Mouse (Mus musculus): ENCODE measurements around the gene Rad50. TPM values are rescaled to one million over a fixed set of nuclear protein-coding genes. Genes with fewer than 3 reads are reported as not detected.

Gene Rad50
- polyA plus RNA-seq, 1 experiment from 2014 or later: 19.7 TPM

DNA sequence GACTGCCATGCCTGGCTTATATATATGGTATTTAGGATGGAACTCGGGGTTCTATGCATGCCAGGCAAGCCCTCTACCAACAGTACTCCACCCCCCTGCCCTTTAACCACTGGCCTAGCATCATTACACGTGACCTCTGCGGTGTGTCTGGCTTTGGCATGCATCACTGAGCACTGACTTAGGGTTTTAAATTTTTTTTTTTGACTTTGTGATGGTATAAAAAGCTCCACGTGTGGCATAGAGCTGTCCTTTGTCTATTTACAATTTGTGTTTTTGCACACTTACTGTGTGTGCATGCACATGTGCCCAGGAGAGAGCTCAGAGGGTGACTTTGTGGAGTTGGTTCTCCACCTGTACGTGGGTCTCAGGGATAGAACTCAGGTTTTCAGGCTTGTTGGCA lies 63.1 kb downstream of the Rad50 start:
- H3K36me3 ChIP-seq (ENCODE audit: control insufficient read depth, insufficient read depth, low read length): 0 out of 2 replicates have a peak, but pooled peaks cover 4% of the 10 kb centered on the region
- peaks cover 2 to 4% of the 10 kb centered on the region in 2 experiments; a peak in 3 of 4 replicates for H3K4me1 ChIP-seq (ENCODE audit: control insufficient read depth in 2 of 2, insufficient read depth in 2 of 2, low read length in 2 of 2)
- H3K4me2 ChIP-seq (ENCODE audit: low read length): no peak overlapping the region
- 83% methylated on average over 5 of the region's 5 CpGs for WGBS
- H3K9ac ChIP-seq (ENCODE audit: low read length): no peak overlapping the region
- H3K9me3 ChIP-seq (ENCODE audit: control insufficient read depth, low read length): 0 out of 2 replicates have a peak, but pooled peaks cover 5% of the 10 kb centered on the region
- no peak for ATAC-seq (ENCODE audit: insufficient number of reproducible peaks, insufficient read depth, low FRiP score, low read depth)
- no peak overlapping the region for H3K27ac ChIP-seq (replicated peaks in 1 of 2; ENCODE audit: control insufficient read depth in 1 of 2, insufficient read depth in 1 of 2, low read depth in 2 of 2, low read length in 2 of 2)
- H3K4me3 ChIP-seq (ENCODE audit: control insufficient read depth in 1 of 2, insufficient read depth in 1 of 2, low read depth in 1 of 2, low read length in 2 of 2): no peak overlapping the region
- no peaks in the 10 kb centered on the region for H3K27me3 ChIP-seq (ENCODE audit: control insufficient read depth, insufficient read depth, low read length)

DNA sequence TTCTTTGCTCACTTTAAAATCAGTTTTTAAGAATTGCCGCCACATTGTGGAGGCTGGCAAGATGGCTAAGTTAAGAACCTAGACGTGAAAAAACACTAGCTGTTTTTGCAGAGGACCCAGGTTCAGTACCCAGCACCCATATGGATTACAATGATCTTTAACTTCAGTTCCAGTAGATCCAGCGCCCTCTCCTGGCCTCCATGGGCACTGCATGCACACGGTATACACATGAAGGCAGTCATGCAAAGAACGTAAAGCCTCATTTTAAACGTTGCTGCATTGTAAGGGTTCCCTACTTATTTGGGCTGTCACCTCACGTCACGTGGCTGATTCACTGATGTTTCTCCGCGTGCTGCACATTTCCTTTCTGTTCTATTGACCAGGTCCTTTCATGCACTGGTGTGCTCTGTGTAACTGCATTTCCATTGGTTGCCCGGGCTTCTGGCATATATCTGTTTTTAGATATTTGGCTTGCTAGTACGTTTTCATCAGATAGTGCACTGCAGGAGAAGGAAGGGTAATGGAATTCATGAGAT lies 64.3 kb downstream of the Rad50 start:
- Histone ChIP-seq H3K4me2 (ENCODE audit: low read length) (no peak overlapping the region), H3K9me3 (ENCODE audit: control insufficient read depth, low read length) (0 out of 2 replicates have a peak, but pooled peaks cover 5% of the 10 kb centered on the region), H3K4me3 (ENCODE audit: control insufficient read depth in 1 of 2, insufficient read depth in 1 of 2, low read depth in 1 of 2, low read length in 2 of 2) (no peak overlapping the region), H3K27ac (replicated peaks in 1 of 2; ENCODE audit: control insufficient read depth in 1 of 2, insufficient read depth in 1 of 2, low read depth in 2 of 2, low read length in 2 of 2) (no peak overlapping the region), H3K4me1 (ENCODE audit: control insufficient read depth in 2 of 2, insufficient read depth in 2 of 2, low read length in 2 of 2) (peaks cover 2 to 4% of the 10 kb centered on the region in 2 experiments; a peak in 3 of 4 replicates), H3K9ac (ENCODE audit: low read length) (no peak overlapping the region), H3K36me3 (ENCODE audit: control insufficient read depth, insufficient read depth, low read length) (0 out of 2 replicates have a peak, but pooled peaks cover 4% of the 10 kb centered on the region), H3K27me3 (ENCODE audit: control insufficient read depth, insufficient read depth, low read length) (0 out of 2 replicates have a peak, but pooled peaks cover 1% of the 10 kb centered on the region)
- WGBS: 61% methylated on average over 12 of the region's 12 CpGs
- no peak for ATAC-seq (ENCODE audit: insufficient number of reproducible peaks, insufficient read depth, low FRiP score, low read depth)

DNA sequence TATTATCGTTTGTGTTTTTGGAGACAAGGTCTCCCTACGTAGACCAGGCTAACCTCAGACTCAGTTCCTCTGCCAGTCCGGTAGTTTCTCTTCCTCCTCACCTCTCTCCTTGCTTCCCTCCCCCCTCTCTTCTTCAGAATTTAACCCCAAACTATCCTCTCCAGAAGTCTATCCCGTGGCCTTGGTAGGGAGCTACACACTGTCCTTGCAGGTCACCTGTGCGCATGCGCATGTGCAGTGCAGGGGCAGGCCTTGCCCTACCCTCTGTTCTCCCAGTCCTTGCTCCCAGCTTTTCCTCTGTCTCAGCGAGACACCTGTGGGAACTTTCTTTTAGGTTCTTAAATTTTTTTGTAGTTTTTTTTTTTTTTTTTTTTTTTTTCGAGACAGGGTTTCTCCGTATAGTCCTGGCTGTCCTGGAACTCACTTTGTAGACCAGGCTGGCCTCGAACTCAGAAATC lies 69.3 kb downstream of the Rad50 start:
- Histone ChIP-seq H3K4me1 (ENCODE audit: control insufficient read depth in 2 of 2, insufficient read depth in 2 of 2, low read length in 2 of 2) (peaks cover 4% of the 10 kb centered on the region in 2 experiments; a peak in 2 of 4 replicates), H3K9ac (ENCODE audit: low read length) (no peak overlapping the region), H3K27me3 (ENCODE audit: control insufficient read depth, insufficient read depth, low read length) (peaks cover 28% of the 10 kb centered on the region; the same call in 1 of the 2 replicates), H3K4me2 (ENCODE audit: low read length) (no peak overlapping the region), H3K27ac (replicated peaks in 1 of 2; ENCODE audit: control insufficient read depth in 1 of 2, insufficient read depth in 1 of 2, low read depth in 2 of 2, low read length in 2 of 2) (no peak overlapping the region), H3K9me3 (ENCODE audit: control insufficient read depth, low read length) (0 out of 2 replicates have a peak, but pooled peaks cover 5% of the 10 kb centered on the region), H3K4me3 (ENCODE audit: control insufficient read depth in 1 of 2, insufficient read depth in 1 of 2, low read depth in 1 of 2, low read length in 2 of 2) (no peak overlapping the region), H3K36me3 (ENCODE audit: control insufficient read depth, insufficient read depth, low read length) (no peaks in the 10 kb centered on the region)
- ATAC-seq (ENCODE audit: insufficient number of reproducible peaks, insufficient read depth, low FRiP score, low read depth): no peak
- WGBS: 80% methylated on average over 10 of the region's 10 CpGs

DNA sequence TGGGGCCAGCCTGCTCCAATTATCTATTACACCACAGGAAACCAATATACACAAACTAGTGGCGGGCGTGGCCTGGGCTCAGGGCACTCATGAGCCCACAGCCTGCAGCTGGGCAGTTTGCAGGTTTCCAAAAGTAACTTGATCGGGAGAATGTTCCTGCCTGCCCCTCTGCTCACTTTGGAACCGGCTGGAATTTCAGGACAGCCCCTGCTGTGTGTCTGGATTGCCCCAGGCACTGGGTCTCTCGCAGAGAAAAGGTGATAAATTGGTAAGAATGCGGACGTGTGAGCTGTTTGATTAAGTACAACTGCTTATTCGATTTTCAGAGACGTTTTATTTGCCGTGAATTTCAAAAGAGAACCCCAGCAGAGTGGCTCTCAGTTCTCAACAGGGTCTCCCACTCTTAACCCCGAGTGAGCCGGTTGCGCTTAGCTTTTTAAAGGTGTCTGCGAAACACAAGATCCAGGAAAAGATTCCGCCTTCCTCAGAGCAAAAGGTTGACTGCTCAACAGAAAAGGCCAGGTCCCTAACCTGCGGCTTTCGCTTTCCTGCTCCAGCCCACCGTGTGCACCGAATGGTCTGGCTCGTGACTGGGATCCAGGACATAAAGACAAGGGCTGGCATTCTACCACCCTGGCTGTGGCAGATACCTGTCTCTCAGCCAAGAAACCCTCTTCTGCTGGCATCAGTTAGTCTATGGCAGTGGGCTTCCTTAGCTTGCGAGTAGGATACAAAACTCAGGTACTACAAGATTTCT lies 69.9 kb downstream of the Rad50 start:
- H3K27me3 ChIP-seq (ENCODE audit: control insufficient read depth, insufficient read depth, low read length): peaks cover 28% of the 10 kb centered on the region; the same call in 1 of the 2 replicates
- WGBS: 21% methylated on average over 21 of the region's 21 CpGs
- no peak overlapping the region; a peak in 1 of 4 replicates for H3K4me3 ChIP-seq (ENCODE audit: control insufficient read depth in 1 of 2, insufficient read depth in 1 of 2, low read depth in 1 of 2, low read length in 2 of 2)
- H3K36me3 ChIP-seq (ENCODE audit: control insufficient read depth, insufficient read depth, low read length): no peaks in the 10 kb centered on the region
- no peak overlapping the region for H3K27ac ChIP-seq (replicated peaks in 1 of 2; ENCODE audit: control insufficient read depth in 1 of 2, insufficient read depth in 1 of 2, low read depth in 2 of 2, low read length in 2 of 2)
- ATAC-seq (ENCODE audit: insufficient number of reproducible peaks, insufficient read depth, low FRiP score, low read depth): no peak
- peaks cover 4% of the 10 kb centered on the region in 2 experiments; a peak in 2 of 4 replicates for H3K4me1 ChIP-seq (ENCODE audit: control insufficient read depth in 2 of 2, insufficient read depth in 2 of 2, low read length in 2 of 2)
- H3K4me2 ChIP-seq (ENCODE audit: low read length): peak overlapping the region; percentile 47
- H3K9me3 ChIP-seq (ENCODE audit: control insufficient read depth, low read length): no peaks in the 10 kb centered on the region
- 0 out of 2 replicates have a peak overlapping the region, but pooled peaks have one; percentile 4 for H3K9ac ChIP-seq (ENCODE audit: low read length)

GRCm38 (mm10) chr11:53636183-53636646 lies 70.9 kb downstream of the Rad50 start:
- Histone ChIP-seq H3K9me3 (ENCODE audit: control insufficient read depth, low read length) (no peaks in the 10 kb centered on the region), H3K4me3 (ENCODE audit: control insufficient read depth in 1 of 2, insufficient read depth in 1 of 2, low read depth in 1 of 2, low read length in 2 of 2) (peak overlapping the region; percentile 29 to 40), H3K4me2 (ENCODE audit: low read length) (peak overlapping the region; percentile 79), H3K4me1 (ENCODE audit: control insufficient read depth in 2 of 2, insufficient read depth in 2 of 2, low read length in 2 of 2) (peaks cover 4% of the 10 kb centered on the region in 2 experiments; a peak in 2 of 4 replicates), H3K27ac (replicated peaks in 1 of 2; ENCODE audit: control insufficient read depth in 1 of 2, insufficient read depth in 1 of 2, low read depth in 2 of 2, low read length in 2 of 2) (no peak overlapping the region), H3K36me3 (ENCODE audit: control insufficient read depth, insufficient read depth, low read length) (no peaks in the 10 kb centered on the region), H3K9ac (ENCODE audit: low read length) (peak overlapping the region; percentile 54), H3K27me3 (ENCODE audit: control insufficient read depth, insufficient read depth, low read length) (peaks cover 28% of the 10 kb centered on the region; the same call in 1 of the 2 replicates)
- ATAC-seq (ENCODE audit: insufficient number of reproducible peaks, insufficient read depth, low FRiP score, low read depth): no peak
- WGBS: 2% methylated on average over 40 of the region's 40 CpGs

- Histone ChIP-seq H3K4me1 (ENCODE audit: control insufficient read depth in 2 of 2, insufficient read depth in 2 of 2, low read length in 2 of 2) (peaks cover 4% of the 10 kb centered on the region in 2 experiments; a peak in 2 of 4 replicates), H3K27ac (replicated peaks in 1 of 2; ENCODE audit: control insufficient read depth in 1 of 2, insufficient read depth in 1 of 2, low read depth in 2 of 2, low read length in 2 of 2) (no peak overlapping the region), H3K27me3 (ENCODE audit: control insufficient read depth, insufficient read depth, low read length) (peaks cover 28% of the 10 kb centered on the region; the same call in 1 of the 2 replicates), H3K4me3 (ENCODE audit: control insufficient read depth in 1 of 2, insufficient read depth in 1 of 2, low read depth in 1 of 2, low read length in 2 of 2) (peak overlapping the region; percentile 29 to 40; a peak in 3 of 4 replicates), H3K9ac (ENCODE audit: low read length) (no peak overlapping the region), H3K4me2 (ENCODE audit: low read length) (peak overlapping the region; percentile 79), H3K9me3 (ENCODE audit: control insufficient read depth, low read length) (no peaks in the 10 kb centered on the region), H3K36me3 (ENCODE audit: control insufficient read depth, insufficient read depth, low read length) (no peaks in the 10 kb centered on the region)
- ATAC-seq (ENCODE audit: insufficient number of reproducible peaks, insufficient read depth, low FRiP score, low read depth): no peak
- WGBS: 44% methylated on average over 9 of the region's 9 CpGs
These were observed 71.4 kb downstream of the Rad50 start for GRCm38 (mm10) chr11:53635590-53636182.

DNA sequence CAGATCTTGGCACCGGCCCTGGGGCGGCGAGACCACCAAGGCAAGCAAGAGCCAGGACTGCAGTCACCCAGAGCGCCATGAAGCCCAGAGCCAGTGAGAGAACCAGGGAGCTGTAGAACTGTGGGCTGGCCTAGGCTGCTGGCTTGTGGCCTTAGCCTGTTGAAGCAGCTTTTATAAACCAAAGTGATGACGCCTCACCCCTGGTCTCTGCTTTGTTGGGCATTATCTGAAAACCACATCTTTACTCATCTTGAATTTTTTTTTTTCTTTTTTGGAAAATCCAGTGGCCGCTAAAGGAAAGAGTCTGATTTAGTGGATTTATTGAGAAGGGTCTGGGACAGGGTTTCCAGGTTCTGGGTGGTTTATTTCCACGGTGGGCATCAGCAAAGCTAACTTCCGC lies 72.6 kb downstream of the Rad50 start, which contains the start of gene Il13:
Gene Il13 (minus strand): TSS at position 147 of the 400 bp plus-strand sequence.
- no peak within 1 kb of the TSS for H3K27ac ChIP-seq (replicated peaks in 1 of 2; ENCODE audit: control insufficient read depth in 1 of 2, insufficient read depth in 1 of 2, low read depth in 2 of 2, low read length in 2 of 2)
- WGBS: 93% methylated on average over 8 of the region's 8 CpGs
- no peaks in the 10 kb centered on the region for H3K36me3 ChIP-seq (ENCODE audit: control insufficient read depth, insufficient read depth, low read length)
- H3K4me3 ChIP-seq (ENCODE audit: control insufficient read depth in 1 of 2, insufficient read depth in 1 of 2, low read depth in 1 of 2, low read length in 2 of 2): no peak within 1 kb of the TSS
- H3K9me3 ChIP-seq (ENCODE audit: control insufficient read depth, low read length): no peaks in the 10 kb centered on the region
- H3K4me2 ChIP-seq (ENCODE audit: low read length): no peak within 1 kb of the TSS
- no peak for ATAC-seq (ENCODE audit: insufficient number of reproducible peaks, insufficient read depth, low FRiP score, low read depth)
- H3K27me3 ChIP-seq (ENCODE audit: control insufficient read depth, insufficient read depth, low read length): peaks cover 28% of the 10 kb centered on the region; the same call in 1 of the 2 replicates
- H3K4me1 ChIP-seq (ENCODE audit: control insufficient read depth in 2 of 2, insufficient read depth in 2 of 2, low read length in 2 of 2): peaks cover 4% of the 10 kb centered on the region in 2 experiments; a peak in 2 of 4 replicates
- H3K9ac ChIP-seq (ENCODE audit: low read length): no peak within 1 kb of the TSS
